Mouse (Mus musculus) limb, embryonic 11.5 days (tissue): ENCODE data around the gene Rgs17. TPM values are rescaled to one million over a fixed set of nuclear protein-coding genes. Genes with fewer than 3 reads are reported as not detected.

ENCODE experiments used
- ATAC-seq: fragments of 200-750 bp; cut with Nextera tagmentation; 2 replicates; pipeline ENCODE4 v1.8.0; 2017; ENCODE audit warnings: low read depth; ENCODE audit not compliant: insufficient number of reproducible peaks, low FRiP score, low TSS enrichment
- DNase-seq: peaks from one replicate; pipeline ENCODE4 v3.0.0-alpha.2; 2015; ENCODE audit warnings: low spot score
- H3K27ac ChIP-seq: fragments of 300-500 bp; sonication (generic); replicated peaks from 2 replicates; pipeline ENCODE4 v1.5.1; 2014; ENCODE audit warnings: low read depth, mild to moderate bottlenecking, low read length
- H3K27me3 ChIP-seq: fragments of 300-500 bp; sonication (generic); 2 replicates; pipeline ENCODE4 v1.6.1; 2014; ENCODE audit warnings: mild to moderate bottlenecking, low read length, mixed read lengths; ENCODE audit not compliant: control insufficient read depth, insufficient read depth
- H3K36me3 ChIP-seq: fragments of 300-500 bp; sonication (generic); 2 replicates; pipeline ENCODE4 v1.6.1; 2014; ENCODE audit warnings: mild to moderate bottlenecking, low read length, moderate library complexity, mixed read lengths; ENCODE audit not compliant: control insufficient read depth, insufficient read depth
- H3K4me1 ChIP-seq: fragments of 300-500 bp; sonication (generic); 2 replicates; pipeline ENCODE4 v1.6.1; 2014; ENCODE audit warnings: low read length, mixed read lengths; ENCODE audit not compliant: control insufficient read depth, insufficient read depth
- H3K4me2 ChIP-seq: fragments of 300-500 bp; sonication (generic); 2 replicates; pipeline ENCODE4 v1.6.1; 2014; ENCODE audit warnings: low read depth, mild to moderate bottlenecking, moderate library complexity; ENCODE audit not compliant: severe bottlenecking
- H3K4me3 ChIP-seq: fragments of 300-500 bp; sonication (generic); 2 replicates; pipeline ENCODE4 v1.5.1; 2014; ENCODE audit warnings: low read depth, low read length
- H3K9ac ChIP-seq: fragments of 300-500 bp; sonication (generic); 2 replicates; pipeline ENCODE4 v1.6.1; 2014; ENCODE audit warnings: mild to moderate bottlenecking, low read length
- H3K9me3 ChIP-seq: fragments of 300-500 bp; sonication (generic); 2 replicates; pipeline ENCODE4 v1.6.1; 2016; ENCODE audit warnings: low read length; ENCODE audit not compliant: control insufficient read depth
- WGBS: fragments of 180-500 bp; shearing (Covaris S2); extraction: QIAGEN DNeasy Blood & Tissue Kit; methylation state at CpG from one replicate; pipeline ENCODE4 v1.1.7; 2014; 5-methylcytosine and 5-hydroxymethylcytosine counted together
- polyA plus RNA-seq: library from polyadenylated mRNA; unstranded; fragments of >200 nt; fragmentation: Nextera tagmentation; extraction: Ambion mirVana; gene quantifications from 2 replicates; pipeline ENCODE4 v1.2.1, GENCODE M21; 2014

The Rgs17 gene
- polyA plus RNA-seq, 1 experiment from 2014 or later = 0.33 TPM

GRCm38 (mm10) chr10:5901777-5902176 is 20.4 kb downstream of the Rgs17 start:
- DNase-seq (no peak), ATAC-seq (no peak)
- Histone ChIP-seq H3K9me3 (no peaks in the 10 kb centered on the region), H3K4me1 (no peaks in the 10 kb centered on the region), H3K9ac (no peak overlapping the region), H3K4me2 (no peak overlapping the region), H3K27me3 (no peaks in the 10 kb centered on the region), H3K4me3 (no peak overlapping the region), H3K27ac (no peak overlapping the region), H3K36me3 (no peaks in the 10 kb centered on the region)
- 89% methylated on average over 4 of the region's 4 CpGs for WGBS

DNA sequence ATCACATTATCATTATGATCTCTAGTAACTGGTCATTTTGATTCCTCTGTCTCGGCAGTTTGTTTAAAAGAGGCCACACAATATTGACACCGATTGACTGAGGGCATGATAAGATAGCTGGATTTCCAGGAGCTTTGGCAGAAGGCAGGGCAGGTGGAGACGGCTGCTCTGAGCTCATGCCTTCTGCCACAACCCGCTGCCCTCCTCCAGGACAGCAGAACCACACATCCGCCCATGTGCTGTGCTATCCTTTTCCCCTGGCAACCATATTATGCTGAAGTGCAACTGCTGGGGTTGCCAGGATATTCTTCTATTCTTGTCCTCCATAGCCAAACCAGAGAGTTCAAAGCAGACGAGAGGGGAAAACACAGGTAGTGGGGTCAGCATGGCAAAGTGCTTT is 21.5 kb downstream of the Rgs17 start:
- no peaks in the 10 kb centered on the region for H3K9me3 ChIP-seq
- DNase-seq (no peak), ATAC-seq (no peak)
- H3K27me3 ChIP-seq = no peaks in the 10 kb centered on the region
- H3K27ac ChIP-seq = no peak overlapping the region
- 84% methylated on average over 6 of the region's 6 CpGs for WGBS
- H3K9ac ChIP-seq = no peak overlapping the region
- H3K36me3 ChIP-seq = no peaks in the 10 kb centered on the region
- H3K4me1 ChIP-seq = no peaks in the 10 kb centered on the region
- no peak overlapping the region for H3K4me2 ChIP-seq
- H3K4me3 ChIP-seq = no peak overlapping the region

DNA sequence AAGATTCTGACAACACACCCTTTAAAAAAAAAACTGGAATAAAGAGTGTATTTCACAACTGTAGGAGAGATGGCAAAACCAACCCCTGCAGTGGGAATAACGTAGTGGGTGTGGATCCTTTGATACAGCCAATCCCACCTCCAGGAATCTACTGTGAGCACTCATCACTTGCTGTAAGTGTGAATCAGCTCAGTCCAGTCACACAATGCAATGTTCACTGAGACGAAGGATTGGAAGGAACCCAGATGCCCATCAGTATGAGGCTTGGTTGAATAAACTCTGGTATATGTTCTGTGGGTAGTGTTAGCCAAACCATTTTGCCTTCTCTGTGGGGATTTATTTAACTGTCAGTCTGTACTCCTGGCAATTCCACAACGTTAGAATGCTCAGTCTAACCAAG is 45.1 kb downstream of the Rgs17 start:
- Histone ChIP-seq H3K4me2 (no peak overlapping the region), H3K9me3 (no peaks in the 10 kb centered on the region), H3K4me3 (no peak overlapping the region), H3K9ac (no peak overlapping the region), H3K27ac (no peak overlapping the region), H3K36me3 (no peaks in the 10 kb centered on the region), H3K27me3 (no peaks in the 10 kb centered on the region), H3K4me1 (no peaks in the 10 kb centered on the region)
- WGBS = 64% methylated on average over 3 of the region's 3 CpGs
- DNase-seq (no peak), ATAC-seq (no peak)

DNA sequence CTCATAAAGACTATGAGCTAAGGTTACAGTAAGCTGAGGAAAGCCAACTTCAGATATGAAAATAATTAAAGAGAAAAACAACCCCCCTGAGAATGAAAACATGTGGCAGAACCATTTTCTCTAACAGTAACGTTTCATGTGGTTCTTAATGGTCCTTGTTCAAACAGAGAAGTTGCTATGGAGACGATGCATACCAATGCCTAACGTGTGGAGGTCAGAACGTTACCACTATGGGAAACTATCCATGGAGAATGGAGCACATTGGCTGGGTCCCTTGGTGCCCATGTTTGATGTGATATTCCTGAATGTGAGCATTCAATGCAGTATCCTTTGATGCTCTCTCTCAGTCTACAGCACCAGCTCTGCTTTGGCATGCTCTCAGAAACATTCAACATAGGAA is 51.1 kb downstream of the Rgs17 start:
- H3K27me3 ChIP-seq = no peaks in the 10 kb centered on the region
- no peak overlapping the region for H3K27ac ChIP-seq
- no peaks in the 10 kb centered on the region for H3K9me3 ChIP-seq
- no peaks in the 10 kb centered on the region for H3K4me1 ChIP-seq
- no peaks in the 10 kb centered on the region for H3K36me3 ChIP-seq
- no peak for ATAC-seq
- 61% methylated on average over 4 of the region's 4 CpGs for WGBS
- H3K4me3 ChIP-seq = no peak overlapping the region
- no peak overlapping the region for H3K4me2 ChIP-seq
- no peak overlapping the region for H3K9ac ChIP-seq
- no peak for DNase-seq

- DNase-seq (no peak), ATAC-seq (no peak)
- Histone ChIP-seq H3K27me3 (no peaks in the 10 kb centered on the region), H3K36me3 (no peaks in the 10 kb centered on the region), H3K27ac (no peak overlapping the region), H3K4me2 (no peak overlapping the region), H3K9ac (no peak overlapping the region), H3K4me3 (no peak overlapping the region), H3K4me1 (no peaks in the 10 kb centered on the region), H3K9me3 (no peaks in the 10 kb centered on the region)
- 89% methylated on average over 11 of the region's 11 CpGs for WGBS
These were observed 54.1 kb downstream of the Rgs17 start for GRCm38 (mm10) chr10:5867981-5868552.

- DNase-seq = no peak
- Histone ChIP-seq H3K4me1 (no peaks in the 10 kb centered on the region), H3K9me3 (no peaks in the 10 kb centered on the region), H3K4me3 (no peak overlapping the region), H3K36me3 (no peaks in the 10 kb centered on the region), H3K27me3 (no peaks in the 10 kb centered on the region), H3K9ac (no peak overlapping the region), H3K27ac (no peak overlapping the region), H3K4me2 (no peak overlapping the region)
- WGBS = 62% methylated on average over 2 of the region's 2 CpGs
- ATAC-seq = no peak
These were observed 56.2 kb downstream of the Rgs17 start for GRCm38 (mm10) chr10:5865996-5866395.

- Histone ChIP-seq H3K9me3 (no peaks in the 10 kb centered on the region), H3K4me2 (no peak overlapping the region), H3K36me3 (no peaks in the 10 kb centered on the region), H3K4me3 (no peak overlapping the region), H3K9ac (no peak overlapping the region), H3K27me3 (no peaks in the 10 kb centered on the region), H3K27ac (no peak overlapping the region), H3K4me1 (no peaks in the 10 kb centered on the region)
- ATAC-seq (no peak), DNase-seq (no peak)
- WGBS = 98% methylated on average over 3 of the region's 3 CpGs
These were observed 59.5 kb downstream of the Rgs17 start for GRCm38 (mm10) chr10:5862669-5863068.

- Histone ChIP-seq H3K4me3 (no peak overlapping the region), H3K4me2 (no peak overlapping the region), H3K9me3 (no peaks in the 10 kb centered on the region), H3K36me3 (no peaks in the 10 kb centered on the region), H3K27me3 (no peaks in the 10 kb centered on the region), H3K27ac (no peak overlapping the region), H3K9ac (no peak overlapping the region), H3K4me1 (no peaks in the 10 kb centered on the region)
- WGBS = 78% methylated on average over 3 of the region's 3 CpGs
- DNase-seq (no peak), ATAC-seq (no peak)
These were observed 61.4 kb downstream of the Rgs17 start for GRCm38 (mm10) chr10:5860849-5861248.

DNA sequence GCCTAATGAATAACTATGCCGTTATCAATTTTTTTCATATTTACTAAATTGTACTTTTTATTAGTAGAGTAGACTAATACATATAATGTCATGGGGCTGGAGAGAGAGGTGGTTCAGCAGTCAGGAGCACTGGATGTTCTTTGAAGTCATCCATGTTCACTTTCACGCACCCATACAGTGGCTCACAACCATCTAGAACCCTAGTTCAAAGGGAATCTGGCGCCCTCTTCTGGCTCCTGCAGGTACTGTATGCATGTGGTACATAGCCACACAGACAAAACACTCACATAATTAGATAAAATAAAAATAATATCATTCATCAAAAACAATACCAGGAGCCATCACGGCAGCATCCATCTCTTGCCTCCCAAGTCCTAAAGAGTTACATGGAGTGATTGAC is 62.5 kb downstream of the Rgs17 start:
- no peaks in the 10 kb centered on the region for H3K27me3 ChIP-seq
- no peak overlapping the region for H3K4me3 ChIP-seq
- H3K9ac ChIP-seq = no peak overlapping the region
- H3K9me3 ChIP-seq = no peaks in the 10 kb centered on the region
- H3K27ac ChIP-seq = no peak overlapping the region
- no peak overlapping the region for H3K4me2 ChIP-seq
- H3K4me1 ChIP-seq = no peaks in the 10 kb centered on the region
- no peak for ATAC-seq
- DNase-seq = peak; percentile 28
- WGBS = 79% methylated on average over 4 of the region's 4 CpGs
- no peaks in the 10 kb centered on the region for H3K36me3 ChIP-seq
